Mouse (Mus musculus): ENCODE measurements around the gene Cdk16.
"Not testable (repeated sequence)": the region's sequence is repeated elsewhere in the genome, so short reads cannot be mapped to it uniquely, and the experiment has no call there.

Cdk16 gene

GRCm38 (mm10) chrX:20687519-20688067 lies at the start of gene Cdk16:
TSS of gene Cdk16 (plus strand) at chrX:20687954.
- ATAC-seq (ENCODE audit: low TSS enrichment) = peak; percentile 91

- no peak for ATAC-seq (ENCODE audit: low TSS enrichment)
Observed at GRCm38 (mm10) chrX:20638141-20638540, 49.6 kb upstream of the Cdk16 start.

DNA sequence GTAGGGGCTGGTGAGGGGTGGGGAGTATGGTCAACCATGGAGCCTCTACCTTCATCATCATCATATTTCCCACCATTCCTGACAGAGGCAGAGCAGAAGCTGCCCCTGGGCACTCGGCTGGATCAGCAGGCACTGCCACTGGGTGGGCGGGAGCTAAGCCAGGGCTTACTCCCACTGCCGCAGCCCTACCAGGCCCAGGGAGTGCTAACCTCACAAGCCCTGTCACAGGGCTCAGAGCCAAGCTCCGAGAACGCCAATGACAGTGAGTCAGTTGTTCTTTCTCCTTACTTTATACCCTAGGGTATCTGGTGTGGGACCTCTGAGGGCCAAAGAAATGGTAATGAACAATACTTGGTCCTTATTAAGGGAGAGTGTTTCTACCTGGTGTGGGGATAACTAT lies 43.0 kb upstream of the Cdk16 start:
- no peak for ATAC-seq (ENCODE audit: low TSS enrichment)

DNA sequence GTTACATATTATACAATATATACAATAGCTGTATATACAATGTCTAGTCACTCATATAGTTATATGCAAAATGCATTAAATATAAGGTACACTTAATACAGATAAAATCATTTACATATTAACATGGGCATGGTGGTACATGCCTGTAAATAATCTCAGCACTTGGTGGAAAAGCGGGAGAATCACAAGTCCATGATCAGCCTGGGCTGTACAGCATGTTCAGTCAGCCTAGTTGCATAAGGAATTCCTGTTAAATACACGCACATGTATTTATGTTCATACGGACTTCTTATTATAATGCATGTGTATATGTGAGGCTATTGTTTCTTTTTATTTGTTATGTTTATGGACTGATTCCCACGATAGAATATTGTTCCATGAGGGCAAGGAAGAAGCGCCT lies 30.2 kb upstream of the Cdk16 start:
- ATAC-seq (ENCODE audit: low TSS enrichment) = no peak

DNA sequence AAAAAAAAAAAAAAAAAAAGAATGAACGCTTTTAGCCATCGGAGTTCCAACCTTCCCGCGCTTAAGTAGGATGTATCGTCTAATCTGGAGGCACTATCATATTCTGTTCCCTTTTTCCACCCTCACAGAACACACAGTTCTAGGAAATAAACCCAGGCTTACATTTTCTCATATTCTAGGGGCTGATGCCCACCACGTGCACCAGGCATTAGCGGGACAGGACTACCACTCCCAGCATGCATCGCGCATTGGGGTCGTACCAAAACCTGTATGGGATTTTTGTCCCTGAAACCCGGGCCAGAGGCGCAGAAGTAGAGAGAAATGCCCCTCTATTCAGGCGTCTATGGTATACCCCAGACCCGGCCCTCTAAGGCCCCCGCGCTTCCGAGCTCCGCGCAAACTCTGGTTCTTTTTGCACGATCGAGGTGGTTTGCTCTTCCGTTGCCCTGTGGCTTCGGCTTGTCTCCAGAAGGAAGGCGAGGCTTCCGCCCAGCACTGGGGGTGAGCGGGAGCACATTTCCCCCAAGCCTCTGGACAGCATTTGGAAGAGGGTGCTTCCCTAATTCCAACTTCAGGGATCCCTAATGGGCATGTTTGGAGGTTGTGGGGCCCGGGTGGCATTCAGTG lies 29.6 kb upstream of the Cdk16 start, which contains the start of gene Uba1:
Uba1 (plus strand) TSS at position 301 of the 627 bp plus-strand sequence.
- peak; percentile 80 for ATAC-seq (ENCODE audit: low TSS enrichment)

DNA sequence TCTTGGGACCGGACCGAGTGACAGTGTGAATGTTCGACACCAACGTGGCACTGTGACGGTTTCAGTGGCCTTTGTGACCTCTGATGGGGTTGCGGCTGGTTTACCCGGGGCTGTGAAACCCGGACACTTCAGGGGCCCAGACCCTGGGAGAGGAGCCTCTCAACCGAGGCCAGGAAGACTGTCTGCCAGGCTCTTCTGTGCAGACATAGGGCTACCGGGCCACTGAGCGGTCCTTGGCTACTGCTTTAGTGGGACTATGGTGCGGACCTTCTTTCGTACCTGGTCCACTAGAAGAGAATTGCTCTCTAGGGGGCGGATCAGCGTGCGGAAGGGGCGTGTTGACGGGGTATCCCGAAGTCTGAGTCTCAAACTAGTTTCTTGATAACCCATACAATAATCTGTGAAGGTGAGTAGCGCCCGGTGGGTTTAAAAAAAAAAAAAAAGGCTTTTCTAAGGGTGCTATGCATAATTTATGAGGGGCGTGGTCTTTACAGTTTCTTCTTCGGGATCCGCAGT lies 28.8 kb upstream of the Cdk16 start:
- no peak for ATAC-seq (ENCODE audit: low TSS enrichment)

- peak; percentile 60 for ATAC-seq (ENCODE audit: low TSS enrichment)
Observed at GRCm38 (mm10) chrX:20662317-20662715, 25.4 kb upstream of the Cdk16 start.

DNA sequence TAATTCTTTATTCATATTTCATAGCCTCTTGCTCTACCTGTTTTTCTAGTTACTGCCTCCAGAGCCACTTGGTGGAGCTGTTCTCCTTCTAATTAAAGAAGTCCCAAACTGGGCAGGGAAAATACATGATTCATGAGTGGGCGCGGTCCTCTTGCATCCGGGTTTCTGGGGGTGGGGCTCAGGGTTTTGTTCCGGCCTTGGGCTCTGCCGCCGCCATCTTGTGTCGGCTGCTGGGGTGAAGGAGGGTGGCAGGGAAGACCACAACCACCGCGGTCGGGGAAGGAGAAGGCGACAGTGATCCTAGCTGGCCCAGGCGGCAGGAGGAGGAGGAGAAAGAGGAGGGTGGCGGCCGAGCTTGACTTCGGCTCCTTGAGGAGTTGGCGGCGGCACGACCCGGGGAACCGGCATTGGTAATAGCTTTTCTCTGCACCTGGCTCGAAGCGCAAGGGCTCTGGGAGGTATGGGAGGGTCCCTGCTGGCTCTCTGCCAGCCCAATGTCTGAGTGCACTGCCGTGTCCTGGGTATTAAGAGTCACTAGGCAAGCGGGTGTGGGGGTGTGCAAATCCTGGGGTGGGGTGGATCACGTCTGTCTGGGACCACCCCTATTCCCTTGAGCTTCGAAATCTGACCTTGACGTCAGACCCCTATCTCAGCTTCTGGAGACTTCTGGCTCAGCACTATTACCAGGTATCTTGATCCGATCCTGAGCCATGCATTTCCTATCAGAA lies 24.9 kb upstream of the Cdk16 start:
- ATAC-seq (ENCODE audit: low TSS enrichment) = peak; percentile 84

DNA sequence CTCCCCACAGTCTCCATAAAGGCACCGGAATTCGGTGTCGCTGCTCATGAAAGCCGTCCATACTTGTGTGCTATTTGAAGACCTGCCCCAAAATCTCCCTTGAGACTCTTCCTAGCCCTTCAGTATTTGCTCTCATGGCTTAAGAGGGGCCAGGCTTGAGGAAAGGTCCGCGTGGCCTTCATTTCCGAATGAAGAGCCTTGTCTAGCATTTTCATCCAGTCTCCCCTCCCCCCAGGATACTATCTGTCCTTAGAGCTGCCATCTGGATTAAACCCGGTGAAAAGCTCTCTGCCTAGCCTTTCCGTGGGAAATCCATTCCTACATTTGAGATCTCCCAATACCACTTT lies 24.3 kb upstream of the Cdk16 start:
- ATAC-seq (ENCODE audit: low TSS enrichment) = 0 out of 2 replicates have a peak, but pooled peaks have one; percentile 11

GRCm38 (mm10) chrX:20688068-20688547 lies 354 bp downstream of the Cdk16 start:
- peak; percentile 71 for ATAC-seq (ENCODE audit: low TSS enrichment)

- ATAC-seq (ENCODE audit: low TSS enrichment) = peak; percentile 15; the same call in 1 of the 2 replicates
Observed at GRCm38 (mm10) chrX:20688615-20689014, 861 bp downstream of the Cdk16 start.

DNA sequence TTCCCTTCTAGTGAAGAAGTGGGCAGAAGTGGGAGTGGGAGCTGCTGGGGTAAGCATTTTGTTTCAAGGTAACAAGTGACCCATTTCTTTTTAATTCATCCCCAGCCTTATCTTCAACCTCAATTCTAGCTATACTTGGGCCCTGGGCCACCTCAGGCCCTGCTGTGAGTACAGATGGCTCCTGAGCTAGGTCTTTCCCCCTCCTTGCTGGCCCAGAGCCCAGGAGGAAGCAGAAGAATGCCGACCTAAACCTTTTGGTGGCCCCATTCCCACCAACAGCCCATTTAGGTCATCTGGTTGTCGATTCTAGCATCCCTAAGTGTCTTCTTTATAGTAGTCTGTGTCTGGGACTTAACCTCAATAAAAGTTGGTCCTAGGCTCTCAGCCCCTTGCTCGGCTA lies 3.8 kb downstream of the Cdk16 start:
- ATAC-seq (ENCODE audit: low TSS enrichment) = no peak

GRCm38 (mm10) chrX:20692616-20693015 lies 4.9 kb downstream of the Cdk16 start:
- ATAC-seq (ENCODE audit: low TSS enrichment) = no peak

DNA sequence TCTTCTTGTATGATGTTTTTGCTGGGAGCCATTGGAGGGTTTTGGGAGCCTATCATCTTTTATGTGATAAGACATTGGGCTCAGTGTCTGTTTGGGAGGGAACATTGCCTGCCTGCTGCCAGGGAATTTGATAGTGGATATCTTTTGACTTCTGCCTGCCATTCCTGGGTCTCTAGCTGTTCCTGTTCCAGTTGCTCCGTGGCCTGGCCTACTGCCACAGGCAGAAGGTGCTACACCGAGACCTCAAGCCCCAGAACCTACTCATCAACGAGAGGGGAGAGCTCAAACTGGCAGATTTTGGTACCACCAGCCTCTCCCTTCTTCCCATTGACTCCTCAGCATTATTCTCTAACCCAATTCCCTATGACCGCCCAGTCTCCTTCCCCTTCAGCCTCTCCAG lies 8.1 kb downstream of the Cdk16 start:
- no peak for ATAC-seq (ENCODE audit: low TSS enrichment)

GRCm38 (mm10) chrX:20703741-20704290 lies 16.1 kb downstream of the Cdk16 start, which contains the start of gene Usp11:
TSS of gene Usp11 (plus strand) at chrX:20703906.
- ATAC-seq (ENCODE audit: low TSS enrichment) = peak; percentile 53

DNA sequence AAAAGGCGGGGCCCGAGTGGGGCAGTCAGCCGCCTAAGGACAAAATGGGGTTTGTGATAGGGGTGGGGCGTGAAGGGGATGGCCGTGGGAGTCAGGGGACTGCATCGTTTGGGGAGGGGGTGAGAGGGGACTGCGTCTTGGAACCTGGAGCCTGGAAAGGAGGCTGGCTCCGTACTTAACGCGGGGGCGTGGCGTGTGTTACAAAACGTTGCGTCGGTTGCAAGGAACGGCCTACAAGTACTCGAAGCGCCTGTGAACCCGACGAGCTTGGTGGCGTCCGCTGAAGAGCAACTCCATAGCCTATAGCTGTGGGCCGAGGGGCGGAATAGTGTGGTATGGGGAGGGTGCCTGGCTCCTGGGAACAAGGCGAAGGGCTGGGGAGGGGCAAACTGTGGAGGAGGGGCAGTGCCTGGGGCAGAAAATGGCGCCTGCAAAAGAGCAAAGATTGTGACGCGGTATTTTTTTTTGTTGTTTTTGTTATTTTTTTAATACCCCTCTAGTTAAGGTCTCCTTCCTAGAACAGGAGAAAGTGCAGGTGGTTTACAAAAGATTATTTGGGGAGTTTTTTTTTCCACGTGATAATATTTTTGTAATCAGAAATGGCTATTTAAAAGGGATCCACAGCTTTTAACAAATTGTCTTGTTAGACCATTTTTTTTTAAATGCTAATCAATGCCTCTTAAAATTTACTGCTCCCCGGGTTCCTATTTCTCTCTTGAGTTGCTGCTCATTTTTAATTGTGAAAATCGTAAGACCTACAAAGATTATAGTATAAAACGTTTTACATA lies 16.7 kb downstream of the Cdk16 start:
- peak; percentile 96 for ATAC-seq (ENCODE audit: low TSS enrichment)

DNA sequence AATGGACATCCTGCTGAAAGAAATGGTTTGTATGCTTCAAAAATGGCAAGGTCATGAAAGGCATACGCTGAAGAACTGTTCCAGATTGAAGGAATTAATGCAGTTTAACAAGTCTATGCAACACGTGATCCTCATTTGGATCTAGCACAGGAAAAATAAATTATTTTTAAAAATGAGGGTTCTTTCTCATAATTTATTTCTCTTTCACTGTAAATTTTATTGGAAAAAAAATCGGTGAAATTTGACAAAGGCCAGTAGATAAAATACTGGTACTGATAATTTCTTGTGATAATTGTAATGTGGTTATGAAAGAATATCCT lies 17.3 kb downstream of the Cdk16 start:
- ATAC-seq (ENCODE audit: low TSS enrichment) = no peak

DNA sequence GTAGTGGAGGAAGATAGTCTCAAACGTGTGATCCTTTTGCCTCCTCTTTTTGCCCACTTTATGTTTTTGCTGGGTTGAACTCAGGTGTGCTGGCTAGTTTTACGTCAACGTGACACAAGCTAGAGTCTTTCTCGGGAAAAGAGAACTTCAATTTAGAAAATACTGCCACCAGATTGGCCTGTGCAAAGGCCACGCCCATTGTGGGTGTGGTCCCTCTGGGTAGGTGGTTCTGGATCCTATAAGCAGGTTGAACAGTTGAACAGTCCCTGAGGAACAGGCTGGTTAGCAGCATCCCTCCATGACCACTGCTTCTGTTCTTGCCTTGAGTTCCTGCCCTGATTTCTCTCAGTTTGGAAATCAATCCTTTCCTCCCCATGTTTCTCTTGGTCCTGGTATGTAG lies 40.9 kb downstream of the Cdk16 start:
- ATAC-seq (ENCODE audit: low TSS enrichment) = no peak

DNA sequence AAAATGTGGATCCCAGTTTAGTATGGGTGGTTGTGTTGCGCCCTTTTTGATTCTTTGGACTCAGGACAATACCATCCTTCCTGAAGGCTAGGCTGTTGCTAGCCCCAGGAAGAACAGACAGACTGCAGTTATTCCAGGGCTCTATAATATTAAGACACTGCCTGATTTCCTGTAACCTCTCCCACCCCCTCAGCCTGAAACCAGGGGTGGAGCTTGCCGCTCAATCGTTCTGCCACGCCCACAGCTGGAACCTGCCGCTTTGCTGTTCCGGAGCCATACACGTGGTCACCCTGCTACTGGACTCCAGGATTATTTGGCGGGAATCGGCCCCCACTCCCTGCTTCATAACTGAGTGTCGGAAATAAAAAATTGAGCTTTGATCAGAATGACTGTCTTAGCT lies 42.3 kb downstream of the Cdk16 start:
- not testable (repeated sequence) for ATAC-seq (ENCODE audit: low TSS enrichment)

DNA sequence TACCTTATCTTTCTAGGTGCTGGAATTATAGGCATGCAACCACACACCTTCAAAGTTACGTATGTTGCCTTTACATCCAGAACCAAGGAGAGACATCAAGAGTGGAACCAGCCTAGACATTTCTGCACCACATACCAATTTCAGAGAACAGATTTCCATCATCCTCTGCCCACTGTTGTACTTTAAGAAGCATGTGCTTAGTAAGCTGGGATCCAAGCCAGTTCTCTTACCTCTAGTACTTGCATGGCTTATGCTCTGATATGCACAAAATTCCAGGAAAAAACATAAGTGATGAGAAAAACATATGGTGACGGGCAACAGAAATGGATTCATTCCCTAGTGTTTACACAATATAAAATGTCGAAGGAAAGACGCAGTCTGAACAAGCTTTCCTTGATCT lies 48.7 kb downstream of the Cdk16 start:
- peak; percentile 94 for ATAC-seq (ENCODE audit: low TSS enrichment)

DNA sequence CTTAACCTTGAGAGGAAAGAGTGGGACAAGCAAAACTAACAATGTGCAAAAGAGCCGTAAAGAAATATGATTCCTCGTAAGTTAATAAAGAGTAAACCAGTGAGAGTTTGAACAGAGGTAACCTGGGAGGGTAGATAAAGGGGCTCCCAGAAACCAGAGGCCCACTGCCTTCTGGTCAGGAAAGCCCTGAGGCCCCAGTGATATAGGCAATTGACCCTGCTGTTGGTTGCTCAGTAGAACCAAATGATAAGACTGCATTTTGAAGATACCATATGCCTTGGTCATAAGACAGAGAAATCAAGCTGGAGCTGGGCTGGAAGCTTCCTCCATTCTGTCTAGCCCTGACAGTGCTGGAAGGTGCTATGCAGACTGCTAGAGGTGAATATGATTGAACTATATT lies 61.1 kb downstream of the Cdk16 start:
- ATAC-seq (ENCODE audit: low TSS enrichment) = no peak
